Mouse (Mus musculus): Measurements from ENCODE around the gene Heatr1.

The Heatr1 gene

DNA sequence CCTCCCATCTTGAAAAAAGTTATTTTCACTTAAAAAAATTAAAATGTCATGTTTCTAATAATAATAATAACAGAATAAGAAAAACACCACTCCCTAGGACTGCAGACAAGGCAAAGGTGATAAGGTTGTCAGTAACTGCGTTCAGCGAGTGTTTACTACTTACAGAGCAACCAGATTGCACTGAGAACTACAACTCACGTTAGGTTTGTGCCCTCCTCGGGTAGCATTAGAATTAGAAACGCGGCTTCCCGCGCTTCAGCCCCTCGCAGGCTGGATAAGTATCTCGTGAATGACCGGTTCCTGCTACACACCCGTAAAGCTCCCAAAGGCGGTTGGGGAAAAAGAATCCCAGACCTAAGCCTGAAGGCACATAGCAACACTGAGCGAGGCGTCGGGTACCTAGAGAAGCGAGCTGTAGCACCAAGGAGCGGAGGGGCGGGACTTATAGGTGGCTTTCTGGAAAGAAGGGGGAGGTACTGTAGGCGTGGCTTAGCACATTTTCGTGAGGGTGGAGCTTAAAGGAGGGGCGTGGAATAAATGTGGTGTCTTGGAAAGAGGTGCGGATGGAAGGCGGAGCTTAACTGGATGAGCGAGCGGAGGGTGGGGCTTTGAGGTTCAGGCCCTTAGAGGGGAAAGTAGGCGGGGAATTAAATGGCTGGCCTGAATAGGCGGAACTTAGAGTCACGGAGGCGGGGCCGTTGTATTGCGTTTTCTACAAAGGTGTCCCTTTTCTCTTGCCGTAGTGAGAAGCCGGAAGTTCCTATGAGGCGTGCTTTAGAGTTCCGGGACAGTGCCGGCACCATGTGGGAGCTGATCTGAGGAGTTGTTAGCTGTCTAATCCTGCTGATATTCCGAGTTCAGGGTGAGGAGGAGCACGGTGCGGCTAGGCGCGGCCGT is at the start of gene Heatr1:
Gene Heatr1 (plus strand): TSS at position 419 of the 897 bp plus-strand sequence.
- DNase-seq (ENCODE audit: low spot score), result peak; percentile 98

DNA sequence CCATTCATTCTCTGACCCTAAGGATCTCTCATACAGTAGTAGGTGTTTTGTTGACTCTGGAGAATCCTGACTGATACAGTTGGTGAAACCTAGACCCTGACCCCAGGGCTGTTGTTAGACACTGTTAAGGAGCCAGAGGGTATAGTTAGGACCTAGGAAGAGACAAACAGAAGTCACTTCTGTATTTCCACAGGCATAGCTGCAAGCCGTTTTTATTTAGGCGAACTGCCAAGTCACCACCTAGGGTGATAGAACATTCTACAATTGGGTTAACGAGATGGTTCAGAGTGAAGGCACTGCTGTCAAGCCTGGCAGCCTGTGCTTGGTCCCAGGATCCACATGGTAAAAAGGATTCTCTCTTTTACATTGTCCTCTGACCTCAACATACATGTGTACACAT is 48.0 kb upstream of the Heatr1 start:
- no peak for DNase-seq (ENCODE audit: low spot score)

DNA sequence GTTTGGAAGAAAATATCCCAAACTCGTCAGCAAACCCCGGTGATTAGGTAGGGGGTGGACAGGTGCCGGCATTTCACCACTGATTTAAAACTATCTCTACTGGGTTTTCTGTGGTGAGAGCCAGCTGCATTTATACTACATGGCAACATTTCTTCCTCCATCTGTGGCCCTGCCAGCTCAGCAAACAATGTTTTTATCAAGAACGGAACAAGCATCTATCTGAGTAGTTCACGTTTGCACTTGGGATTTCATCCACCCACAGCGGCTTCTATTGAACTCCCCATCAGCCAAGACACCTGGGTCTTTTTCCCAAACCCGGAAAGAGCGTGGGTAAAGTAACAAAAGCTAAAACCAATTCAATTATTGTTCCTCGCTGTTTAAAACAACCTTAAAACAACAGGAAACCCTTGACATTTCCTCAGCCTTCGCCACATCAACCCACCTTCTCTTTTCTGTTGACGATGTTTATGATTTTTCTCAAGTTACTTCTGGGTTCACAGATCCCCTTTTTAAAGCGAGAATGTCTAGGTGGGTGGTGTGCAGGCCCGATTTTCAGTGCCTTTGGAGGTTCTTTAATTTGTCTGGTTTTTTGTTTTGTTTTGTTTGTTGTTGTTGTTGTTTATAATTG is 45.5 kb upstream of the Heatr1 start:
- no peak for DNase-seq (ENCODE audit: low spot score)

DNA sequence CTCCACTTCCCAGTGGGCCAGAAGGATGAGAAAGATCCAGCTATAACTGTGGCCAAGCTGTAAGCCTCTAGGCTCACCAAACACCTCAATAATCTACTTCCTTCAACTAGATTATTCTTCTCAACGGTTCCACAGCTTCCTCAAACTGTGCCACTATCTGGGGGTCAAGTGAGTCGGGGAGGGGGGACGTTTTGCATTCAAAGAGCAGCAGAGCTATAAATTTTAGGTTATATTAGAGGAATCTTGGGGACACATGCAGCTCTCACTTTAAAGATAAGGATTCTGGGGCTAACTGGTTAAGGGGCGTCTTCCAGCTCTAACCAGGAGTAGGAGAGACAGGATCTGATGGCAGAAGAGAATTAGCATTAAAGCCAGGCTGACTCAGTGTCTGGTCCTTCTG is 38.6 kb upstream of the Heatr1 start:
- no peak for DNase-seq (ENCODE audit: low spot score)

DNA sequence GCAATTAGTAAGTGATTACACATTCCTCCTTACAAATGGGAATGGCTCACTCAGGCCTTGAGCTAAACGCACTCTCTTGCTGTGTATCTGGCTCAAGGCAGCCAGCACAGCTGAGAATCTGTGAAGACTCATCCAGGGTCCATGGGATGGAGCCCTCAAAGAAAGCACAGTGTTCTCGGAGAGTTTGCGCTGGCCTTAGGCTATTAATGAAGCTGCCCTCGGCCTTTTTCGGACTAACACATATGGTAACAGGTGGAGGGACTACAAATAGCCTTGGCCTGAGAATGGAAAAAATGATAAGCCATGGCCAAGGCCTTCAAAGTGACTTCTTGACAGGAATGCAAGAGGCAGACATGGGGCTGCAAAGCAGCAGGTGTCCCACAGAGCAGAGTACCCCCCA is 37.3 kb upstream of the Heatr1 start:
- DNase-seq (ENCODE audit: low spot score), result no peak

DNA sequence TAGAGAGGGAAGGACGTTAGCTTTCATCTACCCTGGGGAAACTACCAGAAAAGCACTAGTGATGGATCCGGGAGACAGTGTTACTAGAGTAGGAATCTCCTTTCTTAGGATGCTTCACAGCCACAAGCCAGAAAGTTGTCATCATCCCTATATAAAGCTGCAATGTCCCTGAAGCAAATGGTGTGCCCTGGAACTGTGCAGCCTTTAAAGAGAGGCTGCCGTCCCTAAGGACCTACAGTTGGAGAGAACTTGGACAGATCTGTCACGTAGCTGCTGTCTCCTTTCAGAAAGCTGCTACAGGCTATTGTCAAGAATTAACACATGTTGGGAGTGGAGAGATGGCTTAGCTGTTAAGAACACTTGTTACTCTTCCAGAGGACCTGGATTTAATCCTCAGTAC is 33.3 kb upstream of the Heatr1 start:
- no peak for DNase-seq (ENCODE audit: low spot score)

DNA sequence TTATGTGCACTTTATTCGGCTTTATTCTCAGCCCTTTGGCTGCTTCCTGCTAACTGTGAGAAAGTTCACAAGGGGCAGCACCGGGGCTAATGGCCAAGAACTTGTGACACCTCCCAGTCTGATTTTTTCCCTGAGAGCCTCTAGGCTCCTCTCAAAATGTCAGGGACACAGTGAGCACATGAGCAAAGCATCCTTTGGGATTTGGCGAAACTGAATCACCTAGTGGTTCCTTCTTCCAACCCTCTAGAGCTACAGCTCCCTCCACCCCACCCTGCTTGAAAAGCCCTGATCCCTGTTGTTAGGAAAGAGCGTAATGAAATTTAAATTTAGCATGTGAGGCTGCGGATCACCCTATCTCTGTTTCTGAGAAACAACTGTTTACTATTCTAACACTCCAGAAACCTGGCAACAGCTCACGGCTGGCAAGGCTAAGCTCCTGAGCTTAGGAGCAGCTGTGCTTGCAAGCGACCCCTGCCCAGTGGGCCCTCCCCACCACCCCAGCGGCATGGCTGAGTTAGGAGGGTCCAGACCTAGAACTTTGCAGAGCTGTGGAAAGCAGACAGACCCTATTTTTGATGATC is 25.7 kb upstream of the Heatr1 start:
- no peak for DNase-seq (ENCODE audit: low spot score)

DNA sequence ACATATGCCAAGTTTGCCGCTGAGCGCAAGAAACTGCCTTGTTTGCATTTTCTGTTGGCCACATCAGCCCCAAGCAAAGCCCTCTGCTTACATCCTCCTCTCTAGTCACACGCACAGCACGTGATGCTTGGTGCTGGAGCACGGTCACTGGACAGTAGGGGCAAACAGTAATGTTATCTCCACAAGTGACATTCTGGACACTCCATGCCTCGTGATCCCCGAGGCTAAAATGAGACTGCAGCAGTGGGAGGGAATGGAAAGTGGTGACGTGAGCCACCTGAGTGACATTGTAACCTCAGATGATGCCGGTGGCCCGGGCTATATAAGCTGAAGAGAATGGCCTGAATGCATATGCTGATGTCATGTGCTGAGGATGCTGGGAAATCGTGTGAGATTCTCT is 24.9 kb upstream of the Heatr1 start:
- DNase-seq (ENCODE audit: low spot score), result no peak

DNA sequence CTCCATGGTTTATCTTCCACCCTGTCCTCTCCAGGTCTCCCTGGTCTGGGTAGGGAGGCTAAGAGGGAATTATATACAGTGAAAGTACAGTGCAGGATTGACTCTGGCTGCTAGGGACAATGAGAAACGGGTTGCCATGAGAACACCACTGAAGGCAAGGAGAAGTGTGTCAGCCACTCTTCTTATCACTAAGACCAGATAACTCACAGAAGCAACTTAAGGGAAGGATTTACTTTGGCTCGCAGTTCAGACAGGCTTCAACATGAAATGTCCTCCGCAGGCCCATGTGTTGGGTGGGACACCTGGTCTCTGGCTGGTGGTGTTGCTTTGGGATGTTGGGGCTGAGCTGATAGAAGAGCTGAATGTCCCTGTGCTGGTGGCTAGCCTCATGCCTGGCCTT is 22.1 kb upstream of the Heatr1 start:
- DNase-seq (ENCODE audit: low spot score), result no peak

DNA sequence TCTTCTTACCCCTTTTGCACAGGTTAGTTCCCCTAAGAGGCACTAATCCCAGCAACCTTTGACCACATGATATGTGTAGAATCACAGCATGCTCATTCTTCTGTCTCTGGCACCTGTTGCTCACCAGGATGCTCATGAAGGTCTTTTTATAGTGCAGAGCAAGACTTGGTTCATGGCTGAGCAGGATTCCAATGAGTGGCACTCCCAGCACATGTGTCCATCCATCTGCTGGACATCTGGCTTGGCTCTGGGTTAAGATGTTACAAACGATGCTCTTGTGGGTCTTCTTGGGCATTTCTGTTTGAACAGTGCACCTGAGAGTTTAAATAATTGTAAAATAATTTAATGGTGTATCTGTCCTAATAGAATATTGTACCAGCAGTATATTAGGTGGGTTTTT is 18.0 kb upstream of the Heatr1 start:
- DNase-seq (ENCODE audit: low spot score), result no peak

DNA sequence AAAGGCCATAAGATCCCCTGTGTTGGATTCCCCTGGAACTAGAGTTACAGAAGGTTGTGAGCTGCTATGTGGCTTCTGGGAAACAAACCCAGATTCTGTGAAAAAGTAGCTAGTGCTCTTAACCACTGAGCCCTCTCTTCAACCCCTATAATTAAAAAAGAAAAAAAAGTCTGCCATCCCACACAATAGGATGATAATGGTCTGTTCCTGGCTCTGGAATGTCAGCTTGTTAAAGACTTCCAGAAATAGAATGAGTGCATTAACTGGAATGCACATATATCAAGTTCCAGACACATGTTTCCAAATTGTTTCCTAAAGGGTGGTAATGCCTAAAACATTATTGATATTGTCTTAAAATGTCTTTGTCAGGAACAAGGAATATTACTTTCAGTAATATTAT is 10.0 kb upstream of the Heatr1 start:
- DNase-seq (ENCODE audit: low spot score), result no peak

DNA sequence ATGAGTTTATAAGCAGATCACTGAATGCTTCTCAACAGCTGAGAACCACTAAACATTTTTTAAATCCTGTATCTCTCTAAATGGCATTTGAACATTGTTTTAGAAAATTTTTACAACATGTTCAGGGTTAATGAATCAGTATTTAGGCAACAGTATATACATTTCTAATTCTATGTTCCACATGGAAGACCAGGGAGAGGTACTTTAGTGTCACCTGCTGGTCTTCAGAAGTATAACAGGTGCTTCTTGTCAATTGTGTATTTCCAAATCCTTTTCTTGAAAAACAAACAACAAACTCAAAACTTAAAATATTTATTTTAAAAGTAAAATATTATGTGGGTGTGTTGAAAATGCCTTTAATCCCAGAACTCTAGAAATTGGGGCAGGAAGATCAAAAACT is 8.5 kb upstream of the Heatr1 start:
- peak; percentile 42 for DNase-seq (ENCODE audit: low spot score)

DNA sequence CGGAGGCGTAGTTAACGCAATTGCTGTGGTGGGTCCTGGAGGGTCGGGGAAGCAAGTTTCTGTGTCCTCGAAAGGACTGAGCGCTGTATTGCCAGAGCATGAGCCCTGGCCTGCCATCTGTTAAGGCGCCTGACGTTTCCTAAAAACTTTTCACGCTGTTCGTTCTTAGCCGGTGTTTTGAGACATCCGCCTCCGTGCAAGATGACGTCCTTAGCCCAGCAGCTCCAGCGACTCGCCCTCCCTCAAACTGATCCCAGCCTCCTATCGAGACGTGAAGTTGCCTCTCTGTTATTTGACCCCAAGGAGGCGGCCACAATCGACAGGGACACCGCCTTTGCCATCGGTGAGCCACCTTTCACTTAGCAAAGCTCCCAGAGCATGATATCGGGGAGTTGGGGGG is 744 bp downstream of the Heatr1 start:
- DNase-seq (ENCODE audit: low spot score), result peak; percentile 56

DNA sequence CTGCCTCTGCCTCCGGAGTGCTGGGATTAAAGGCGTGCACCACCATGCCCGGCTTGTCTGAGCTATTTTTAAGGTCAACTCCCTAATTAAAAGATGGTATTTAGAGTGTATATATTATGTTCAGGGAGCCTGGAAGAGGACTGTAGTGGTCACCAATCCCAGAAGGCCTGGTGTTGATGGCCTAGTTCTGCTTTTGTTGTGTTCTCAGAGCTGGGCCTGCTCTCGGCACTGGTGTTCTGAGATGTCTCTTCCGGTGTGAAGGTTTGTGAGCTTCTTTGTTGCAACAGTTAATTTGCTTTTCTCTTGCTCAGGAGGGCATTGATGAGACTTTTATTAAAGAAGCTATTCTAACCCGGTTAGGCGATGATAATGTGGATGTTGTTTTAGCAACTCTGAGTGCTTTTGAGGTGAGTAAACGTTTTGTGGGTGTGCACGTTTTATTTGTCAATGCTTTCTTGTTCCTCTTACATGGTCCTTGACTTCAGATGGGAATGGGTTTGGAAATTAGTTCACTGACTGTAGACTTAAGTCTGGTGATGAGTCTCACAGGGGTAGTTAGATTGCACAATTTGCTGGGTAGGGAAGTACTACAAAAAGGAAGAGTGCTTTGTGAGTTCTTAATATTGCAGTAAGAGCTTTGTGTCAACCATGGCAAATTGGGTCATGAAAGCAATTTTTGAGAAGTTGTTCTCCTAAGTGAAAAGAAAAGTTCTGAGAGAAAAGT is 13.7 kb downstream of the Heatr1 start:
- no peak for DNase-seq (ENCODE audit: low spot score)

DNA sequence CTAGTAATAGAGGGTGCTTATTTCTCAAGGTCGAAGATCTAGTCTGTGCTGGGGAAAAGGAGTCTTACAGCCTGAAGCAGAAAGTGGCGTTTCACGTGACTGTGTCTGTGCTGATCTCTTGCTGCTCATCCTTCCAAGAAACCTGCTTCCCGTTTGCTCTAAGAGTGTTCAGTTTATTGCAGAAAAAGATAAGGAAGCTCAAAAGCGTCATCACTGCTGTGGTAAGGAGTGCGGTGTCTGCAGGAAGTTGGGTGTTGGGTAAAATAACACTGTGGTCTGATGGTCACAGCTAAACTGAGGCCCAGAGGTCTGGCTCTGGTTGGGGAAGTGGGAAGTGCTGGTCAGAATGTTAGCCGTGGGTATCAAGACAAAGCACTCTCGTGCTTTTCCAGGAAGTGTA is 17.2 kb downstream of the Heatr1 start:
- no peak for DNase-seq (ENCODE audit: low spot score)

DNA sequence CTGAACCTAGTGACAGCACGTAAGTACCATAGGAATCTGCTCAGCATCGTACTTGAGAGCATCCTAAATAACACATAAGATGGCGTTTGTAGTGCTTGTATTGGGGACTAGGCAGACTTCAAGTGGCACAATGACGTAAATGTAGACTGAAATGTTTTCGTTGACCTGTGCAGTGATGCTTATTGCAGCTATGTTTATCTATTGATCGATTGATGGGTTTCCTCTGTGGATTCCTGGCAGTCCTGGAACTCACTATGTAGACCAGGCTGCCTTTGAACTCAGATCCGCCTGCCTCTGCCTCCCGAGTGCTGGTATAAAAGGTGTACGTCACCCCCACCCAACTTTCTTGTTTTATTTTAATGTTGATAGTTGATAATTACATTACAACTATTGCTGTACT is 25.8 kb downstream of the Heatr1 start:
- DNase-seq (ENCODE audit: low spot score), result no peak

DNA sequence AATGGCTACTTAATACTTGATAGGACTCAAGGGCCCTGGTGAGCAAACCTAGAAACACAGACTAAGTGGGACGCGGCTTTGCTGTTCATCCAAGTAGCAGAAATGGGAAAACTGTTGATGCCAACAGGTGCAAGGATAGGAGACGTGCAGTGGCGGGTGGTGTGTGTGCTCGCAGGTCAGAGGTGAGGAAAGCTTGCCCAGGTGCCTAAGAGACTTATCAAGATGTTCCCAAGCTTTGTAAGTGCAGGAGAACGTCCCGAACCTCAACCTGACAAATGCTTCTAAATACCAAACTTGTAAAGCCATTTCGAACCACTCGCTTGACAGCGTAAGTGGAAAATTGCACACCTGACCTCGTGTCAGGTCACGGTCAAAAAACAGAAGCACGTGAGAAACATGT is 33.7 kb downstream of the Heatr1 start:
- no peak for DNase-seq (ENCODE audit: low spot score)

DNA sequence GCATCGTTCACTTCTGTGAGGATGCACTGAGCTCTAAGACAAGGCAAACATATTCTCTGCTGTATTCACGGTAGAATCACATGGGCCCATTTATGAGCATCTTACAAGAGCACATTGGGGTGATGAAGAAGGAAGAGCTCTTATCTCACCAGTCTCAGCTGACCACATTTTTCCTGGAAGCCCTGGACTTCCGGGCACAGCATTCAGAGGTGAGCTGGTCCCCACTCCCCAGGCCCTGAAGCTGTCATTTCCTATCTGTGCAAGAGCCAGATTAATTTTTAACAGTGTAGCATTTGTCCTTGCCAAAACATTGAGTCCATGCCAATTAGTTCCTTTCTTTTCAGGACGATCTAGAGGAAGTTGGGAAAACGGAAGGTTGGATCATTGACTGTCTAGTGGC is 39.0 kb downstream of the Heatr1 start:
- no peak for DNase-seq (ENCODE audit: low spot score)

DNA sequence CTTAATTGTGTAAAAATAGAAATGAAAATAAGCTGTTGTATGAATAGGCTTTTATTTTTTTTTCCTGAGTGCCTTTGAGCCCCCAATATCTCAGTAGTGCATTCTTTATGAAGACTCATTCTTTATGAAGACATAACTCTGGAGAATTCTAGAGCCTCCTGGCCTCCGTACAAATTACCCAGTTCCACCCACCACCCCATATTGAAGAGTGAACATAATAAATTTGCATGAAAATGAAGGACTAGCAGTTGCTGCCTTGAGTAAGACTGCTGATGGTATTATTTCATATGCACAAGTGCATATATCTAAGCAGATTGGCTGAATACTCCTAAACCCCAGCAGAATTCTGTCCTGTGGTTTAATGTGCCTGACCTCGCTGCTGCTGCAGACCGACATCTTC is 44.8 kb downstream of the Heatr1 start:
- no peak for DNase-seq (ENCODE audit: low spot score)

DNA sequence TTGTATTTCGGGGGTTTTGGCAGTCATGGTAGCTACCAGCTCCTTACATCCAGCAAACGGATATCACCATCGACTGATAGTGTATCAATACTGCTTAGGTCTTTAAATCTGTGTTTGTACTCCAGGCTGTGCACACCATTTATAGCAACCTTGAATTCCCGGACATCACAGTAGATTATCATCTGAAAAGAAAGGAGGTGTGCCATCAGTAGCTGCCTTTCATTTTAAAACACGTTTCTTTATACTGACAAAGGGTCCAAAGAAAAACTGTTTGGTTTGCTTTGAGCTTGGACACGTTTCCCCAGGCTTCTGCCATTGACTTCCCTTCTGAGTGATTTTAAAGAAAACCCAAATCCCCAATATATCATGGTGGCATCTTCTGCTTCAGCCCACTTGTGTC is 46.0 kb downstream of the Heatr1 start:
- no peak for DNase-seq (ENCODE audit: low spot score)

DNA sequence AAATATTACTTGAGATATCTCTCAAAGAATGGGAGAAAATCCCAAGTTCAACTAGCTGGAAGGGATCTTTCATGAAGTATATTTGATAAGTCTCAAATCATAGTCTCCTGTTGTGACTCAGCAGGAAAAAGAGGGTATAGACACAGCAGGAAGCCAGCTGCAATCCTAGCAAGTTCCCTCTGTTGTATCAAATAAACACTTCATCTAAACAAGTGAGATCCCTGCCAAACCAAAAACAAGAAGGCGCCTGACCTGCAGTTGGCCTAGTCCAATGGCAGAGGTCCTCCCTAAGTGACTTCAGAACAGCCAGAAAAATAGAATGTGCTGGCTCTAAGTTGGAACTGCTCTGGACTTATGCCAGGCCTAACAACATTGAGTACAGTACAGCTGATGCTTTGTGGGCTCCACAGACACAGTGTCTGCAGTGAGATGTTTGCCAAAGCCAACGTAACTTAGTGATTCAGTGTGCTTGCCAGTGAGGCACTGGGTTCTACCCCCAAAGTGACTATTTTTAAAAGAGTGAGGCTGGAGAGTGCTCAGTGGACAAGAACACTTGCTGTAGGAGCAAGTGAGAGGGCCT is 47.3 kb downstream of the Heatr1 start:
- DNase-seq (ENCODE audit: low spot score), result no peak

DNA sequence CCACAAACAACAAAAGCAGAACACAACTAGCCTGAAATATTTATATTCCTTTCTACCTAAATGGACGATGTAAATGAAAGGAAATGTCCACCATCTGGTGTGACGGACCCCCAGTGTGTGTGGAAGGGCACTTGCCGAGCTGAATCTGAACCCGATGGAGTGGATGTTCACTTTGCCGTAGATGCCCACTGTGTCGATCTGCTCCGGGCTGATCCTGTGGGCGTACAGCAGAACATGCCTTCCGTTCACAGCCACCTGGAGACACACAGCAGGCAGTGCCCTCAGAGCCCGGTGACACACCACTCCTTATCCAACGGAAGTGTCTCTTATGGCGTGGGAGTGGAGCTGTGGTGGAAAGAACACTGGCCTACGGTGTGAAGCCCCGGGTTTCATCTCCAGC is 58.3 kb downstream of the Heatr1 start:
- DNase-seq (ENCODE audit: low spot score), result no peak
